Mouse (Mus musculus) thymus, adult 2 months (tissue): ENCODE results near the gene Rxra.

ENCODE experiments used
- CTCF ChIP-seq: fragments of 200-500 bp; IDR thresholded peaks from 2 replicates; pipeline ENCODE4 v1.5.1; 2012; ENCODE audit warnings: mild to moderate bottlenecking, control low read depth, low read length, moderate library complexity, borderline replicate concordance; ENCODE audit not compliant: control insufficient read depth, poor library complexity, insufficient read depth; ENCODE audit errors: extremely low read depth
- POLR2A ChIP-seq: fragments of 200-500 bp; IDR thresholded peaks from 2 replicates; pipeline ENCODE4 v1.6.1; 2012; ENCODE audit warnings: mild to moderate bottlenecking, low read length, control low read depth, moderate library complexity; ENCODE audit not compliant: control insufficient read depth, poor library complexity, insufficient read depth; ENCODE audit errors: extremely low read depth

DNA sequence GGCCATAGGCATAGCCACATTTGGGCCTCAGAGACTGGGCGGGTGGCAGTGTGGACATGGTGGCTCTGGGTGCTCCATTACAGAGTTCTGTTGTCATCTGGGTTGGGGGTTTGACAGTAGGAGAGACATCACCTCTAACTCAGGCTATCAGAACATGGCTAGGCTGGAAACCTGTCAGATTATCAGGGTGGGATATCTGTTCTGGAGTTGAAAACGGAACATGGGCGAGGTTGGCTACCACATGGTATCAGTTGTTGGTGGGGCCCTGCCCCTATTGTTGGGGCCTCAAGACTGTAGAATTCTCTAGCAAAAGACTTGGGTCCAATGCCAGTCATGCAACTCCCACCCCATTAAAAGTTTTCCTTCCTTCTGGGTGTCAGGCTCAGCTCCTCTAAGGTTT is 37.1 kb downstream of the Rxra start:
- TF ChIP-seq CTCF (no peak), POLR2A (no peak)
